Mouse (Mus musculus): ENCODE measurements around the gene Wdfy4.

Wdfy4 gene

DNA sequence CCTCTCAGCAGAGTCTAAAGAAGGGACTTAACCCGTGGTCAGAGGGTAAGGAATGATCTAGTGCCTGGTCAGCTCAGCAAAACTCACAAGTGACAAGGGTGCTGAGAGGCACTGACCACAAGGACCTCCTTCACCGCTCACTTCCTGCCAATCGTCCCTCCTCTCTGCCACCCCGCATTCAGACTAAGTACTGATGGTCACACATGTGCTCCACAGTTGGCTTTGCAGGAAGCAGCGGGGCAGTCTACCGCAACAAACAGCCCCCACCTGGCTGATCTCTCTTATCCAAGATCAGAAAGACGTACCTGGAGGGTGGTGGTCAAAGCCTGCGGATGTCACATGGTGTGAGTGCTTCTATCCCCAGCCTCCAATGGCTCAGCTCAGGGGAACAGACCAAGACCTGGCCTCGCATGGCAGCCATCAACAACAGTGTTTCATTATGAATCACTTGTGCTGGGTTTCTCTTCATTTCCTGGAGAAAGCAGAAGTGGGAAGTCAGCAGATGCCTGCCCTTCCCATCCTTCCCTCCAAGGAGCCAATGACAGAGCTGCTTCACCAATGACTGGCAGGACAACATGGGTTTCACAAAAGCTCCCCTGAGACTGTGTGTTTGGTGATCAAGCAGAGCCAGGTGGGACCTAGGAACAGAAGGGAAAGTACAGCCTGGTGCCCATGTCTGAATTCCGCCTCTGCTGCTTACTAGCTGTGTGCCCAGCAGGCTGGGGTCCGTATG, at the start of gene Wdfy4:
Gene Wdfy4 (minus strand): TSS at position 441 of the 733 bp plus-strand sequence.
- no peak for DNase-seq (ENCODE audit: low spot score)

DNA sequence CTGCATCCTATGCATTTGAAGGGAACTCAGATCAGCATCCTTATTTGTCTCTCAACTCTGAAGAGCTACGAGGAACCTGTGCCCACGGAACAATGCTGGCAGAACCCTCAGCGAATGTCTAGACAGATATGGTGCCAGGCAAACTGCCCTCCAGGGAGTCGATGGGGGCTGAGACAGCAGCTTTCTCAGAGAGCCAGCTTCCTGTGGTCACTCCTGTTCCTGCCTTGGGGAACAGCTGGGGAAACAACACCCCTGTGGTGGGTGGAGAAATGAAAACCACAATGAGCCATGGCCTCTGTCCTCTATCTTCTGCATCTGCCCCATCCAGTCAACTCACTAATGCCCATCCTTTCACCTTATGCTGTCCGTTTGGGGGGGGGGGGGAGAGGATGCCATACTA, 46.7 kb upstream of the Wdfy4 start:
- no peak for DNase-seq (ENCODE audit: low spot score)

DNA sequence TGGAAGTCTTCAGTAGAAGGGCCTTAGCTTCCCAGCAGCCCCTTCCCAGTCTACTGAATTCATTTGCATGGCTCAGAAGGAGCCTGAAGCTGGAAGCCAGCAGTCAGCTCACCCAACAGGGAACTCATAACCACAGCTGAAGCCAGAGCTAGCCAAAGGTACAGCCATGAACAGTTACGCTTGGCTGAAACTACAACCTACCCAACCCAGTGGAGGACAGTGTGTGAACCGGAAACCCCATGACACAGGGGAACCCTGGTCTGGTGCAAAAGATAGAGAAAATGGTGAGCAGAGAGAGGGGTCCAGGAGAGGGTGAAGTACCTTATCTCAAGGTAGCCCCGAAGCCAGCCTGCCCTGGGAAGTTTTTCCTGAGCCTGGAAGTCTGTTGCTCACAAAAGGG, 46.0 kb upstream of the Wdfy4 start:
- no peak for DNase-seq (ENCODE audit: low spot score)

DNA sequence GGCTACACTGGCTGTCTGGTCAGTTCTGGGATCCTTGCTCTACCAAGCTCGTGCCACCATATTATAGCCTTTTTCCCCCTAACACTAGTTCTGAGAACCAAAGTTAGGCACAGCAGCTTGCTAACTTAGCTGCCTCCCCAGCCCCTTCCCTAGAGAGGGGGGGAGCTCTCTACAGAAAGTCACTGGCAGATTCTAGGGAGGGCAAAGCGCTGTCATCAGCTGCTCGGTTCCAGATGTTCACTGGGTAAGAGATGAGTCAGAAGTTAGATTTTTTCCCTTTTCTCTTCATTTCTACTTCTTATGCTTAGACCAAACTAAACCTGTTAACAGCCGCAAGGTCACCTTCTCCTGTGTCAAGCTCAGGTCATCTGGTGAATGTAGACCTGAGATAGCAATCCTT, 45.4 kb upstream of the Wdfy4 start:
- DNase-seq (ENCODE audit: low spot score): no peak

DNA sequence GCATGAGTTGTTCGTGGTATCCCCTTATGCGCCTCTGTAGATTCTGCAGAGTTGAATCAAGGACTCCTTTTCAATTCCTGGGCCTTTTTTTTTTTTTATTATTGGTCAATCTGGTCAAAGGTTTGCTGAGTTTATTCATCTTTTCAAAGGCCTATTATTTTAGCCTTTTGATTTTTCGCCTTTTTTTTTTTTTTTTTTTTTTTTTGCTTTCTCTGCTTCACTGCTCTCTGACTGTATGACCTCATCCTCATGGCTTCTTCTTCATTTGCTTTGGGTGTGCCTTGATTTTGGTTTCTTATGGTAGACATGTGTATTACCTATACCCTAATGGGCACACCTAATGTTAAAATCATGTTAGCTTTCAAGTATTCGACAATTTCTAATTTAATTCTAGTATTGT, 39.9 kb upstream of the Wdfy4 start:
- no peak for DNase-seq (ENCODE audit: low spot score)

DNA sequence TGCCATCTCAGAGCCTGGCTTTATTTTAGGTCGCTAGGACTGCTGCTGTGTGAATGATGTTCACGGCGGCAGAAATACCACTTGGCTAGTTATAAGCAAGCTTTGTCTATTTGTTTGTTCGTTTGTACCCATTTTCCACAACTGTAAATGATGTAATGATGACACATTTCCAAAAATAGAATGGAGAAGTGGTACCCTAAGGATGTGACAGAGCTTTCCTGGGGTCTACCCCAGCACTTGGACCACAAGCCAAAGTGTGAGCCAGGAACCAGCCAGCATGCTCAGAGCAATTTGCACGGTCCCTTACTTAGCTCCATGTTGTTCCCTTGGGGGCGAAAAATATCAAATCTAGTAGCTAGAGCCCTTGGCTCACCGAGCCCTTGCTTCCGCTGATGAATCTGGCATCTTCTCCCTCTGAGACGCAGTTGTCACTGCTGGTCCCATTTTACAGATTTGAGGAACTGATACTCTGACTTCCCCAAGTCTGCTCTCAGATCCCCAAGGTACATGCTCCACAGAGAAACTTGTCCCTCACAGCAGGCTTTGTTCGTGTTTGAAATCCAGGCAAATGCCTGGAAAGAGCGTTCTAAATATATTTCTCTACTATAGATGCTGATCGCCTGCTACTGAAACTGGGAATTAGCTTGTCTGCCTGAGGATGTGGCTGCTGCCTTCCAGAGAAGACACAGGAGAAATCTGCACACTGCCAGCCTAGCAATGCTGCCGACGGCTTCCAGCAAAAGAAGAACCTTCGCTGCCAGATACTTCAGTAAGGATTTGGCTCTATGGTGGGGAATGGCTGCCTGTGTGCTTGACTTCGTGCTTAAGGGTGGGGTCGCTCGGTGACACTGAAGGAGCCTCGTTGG, 31.3 kb upstream of the Wdfy4 start:
- no peak for DNase-seq (ENCODE audit: low spot score)

DNA sequence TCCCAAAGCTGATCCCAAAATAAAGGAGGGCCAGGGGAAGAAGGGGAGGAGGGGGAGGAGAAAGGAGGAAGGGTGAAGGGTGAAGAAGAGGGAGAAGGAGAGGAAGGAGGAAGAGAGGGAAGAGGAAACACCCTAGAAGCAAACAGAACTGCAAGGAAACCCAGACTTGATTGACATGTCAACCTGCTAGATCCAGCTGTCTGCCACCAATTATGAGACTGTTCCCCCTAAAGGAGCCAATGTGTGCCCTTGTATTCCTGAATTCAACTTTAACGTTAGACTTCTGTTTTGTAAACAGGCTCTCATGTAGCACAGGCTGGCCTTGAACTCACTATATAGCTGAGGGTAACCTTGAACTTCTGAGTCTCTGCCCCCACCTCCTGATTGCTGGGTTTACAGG, 29.9 kb upstream of the Wdfy4 start:
- DNase-seq (ENCODE audit: low spot score): no peak

DNA sequence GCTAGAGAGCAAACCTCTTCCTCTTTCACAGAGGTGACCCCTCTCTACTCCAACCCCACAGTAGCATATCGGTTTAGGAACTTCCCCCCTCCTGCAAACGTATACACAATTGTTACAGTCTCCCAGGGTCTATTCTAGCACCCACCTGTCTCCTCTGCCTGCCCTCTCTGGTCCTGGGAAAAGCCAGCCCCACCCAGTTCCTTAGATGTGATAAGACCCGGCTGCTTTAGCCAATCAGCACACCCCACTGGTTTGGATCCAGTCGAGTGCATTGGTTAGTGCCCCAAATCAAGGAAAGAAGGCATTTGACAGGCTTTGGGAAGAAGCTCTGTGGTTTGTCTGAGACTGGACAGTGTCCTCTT, 29.4 kb upstream of the Wdfy4 start:
- no peak for DNase-seq (ENCODE audit: low spot score)

DNA sequence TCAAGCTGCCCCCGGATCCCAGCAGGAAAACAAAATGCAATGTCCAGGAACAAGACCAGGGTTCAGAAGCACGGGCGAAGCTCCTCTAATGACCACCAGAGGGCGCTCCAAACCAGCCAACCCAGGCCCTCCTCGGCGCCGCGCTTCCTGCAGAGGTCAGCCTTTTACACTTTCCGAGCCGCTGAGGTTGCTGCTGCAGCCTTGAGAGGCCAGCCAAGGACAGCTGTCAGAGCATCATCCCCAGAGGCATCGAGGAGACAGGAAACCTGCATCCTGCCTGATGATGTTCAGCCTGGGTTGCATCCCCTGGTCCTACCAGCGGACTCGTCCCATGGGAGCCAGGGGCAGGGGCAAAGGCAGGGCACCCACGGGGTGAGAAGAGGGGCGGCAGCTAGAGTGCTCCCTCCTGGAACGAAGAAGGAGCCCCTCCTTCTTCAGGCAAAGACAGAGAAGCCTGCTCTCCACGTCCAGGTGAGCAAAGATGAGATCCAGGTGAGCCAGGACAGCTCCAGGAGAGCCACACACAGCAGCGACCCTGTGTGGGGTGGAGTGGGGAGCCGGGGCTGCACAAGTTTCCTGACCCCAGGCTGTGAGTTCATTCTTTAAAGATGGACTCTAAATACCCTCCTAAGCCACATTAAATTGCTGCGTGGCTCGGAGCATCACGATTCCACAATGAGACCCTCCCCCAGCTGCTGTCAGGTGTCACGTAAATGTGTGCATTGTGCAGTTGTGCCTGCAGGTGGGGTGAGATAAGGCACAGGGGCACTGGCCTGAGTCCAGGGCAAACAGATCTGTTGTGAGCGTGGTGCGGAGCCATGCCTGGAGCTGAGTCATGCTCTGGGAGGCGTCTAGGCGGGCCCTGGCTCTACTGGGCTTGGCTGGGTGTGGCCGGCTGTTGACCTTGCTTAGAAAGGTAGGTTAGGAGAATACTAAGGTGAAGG, 28.8 kb upstream of the Wdfy4 start, which contains the start of gene Arhgap22:
Gene Arhgap22 (plus strand): TSS at position 204 of the 944 bp plus-strand sequence.
- peak; percentile 86 for DNase-seq (ENCODE audit: low spot score)

DNA sequence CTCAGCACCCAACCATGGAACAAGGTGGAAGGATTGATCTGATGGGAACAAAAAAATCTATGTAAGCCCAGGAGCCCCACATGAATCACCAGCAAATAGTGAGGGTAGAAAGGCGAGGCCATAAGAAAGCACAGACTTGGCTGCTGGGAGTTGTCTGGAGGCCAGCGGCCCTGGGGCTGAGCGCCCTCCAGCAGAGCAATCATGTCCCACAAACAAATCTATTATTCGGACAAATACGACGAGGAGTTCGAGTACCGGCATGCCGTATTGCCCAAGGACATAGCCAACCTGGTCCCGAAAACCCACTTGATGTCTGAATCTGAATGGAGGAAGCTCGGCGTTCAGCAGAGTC, 27.6 kb upstream of the Wdfy4 start:
- no peak for DNase-seq (ENCODE audit: low spot score)

DNA sequence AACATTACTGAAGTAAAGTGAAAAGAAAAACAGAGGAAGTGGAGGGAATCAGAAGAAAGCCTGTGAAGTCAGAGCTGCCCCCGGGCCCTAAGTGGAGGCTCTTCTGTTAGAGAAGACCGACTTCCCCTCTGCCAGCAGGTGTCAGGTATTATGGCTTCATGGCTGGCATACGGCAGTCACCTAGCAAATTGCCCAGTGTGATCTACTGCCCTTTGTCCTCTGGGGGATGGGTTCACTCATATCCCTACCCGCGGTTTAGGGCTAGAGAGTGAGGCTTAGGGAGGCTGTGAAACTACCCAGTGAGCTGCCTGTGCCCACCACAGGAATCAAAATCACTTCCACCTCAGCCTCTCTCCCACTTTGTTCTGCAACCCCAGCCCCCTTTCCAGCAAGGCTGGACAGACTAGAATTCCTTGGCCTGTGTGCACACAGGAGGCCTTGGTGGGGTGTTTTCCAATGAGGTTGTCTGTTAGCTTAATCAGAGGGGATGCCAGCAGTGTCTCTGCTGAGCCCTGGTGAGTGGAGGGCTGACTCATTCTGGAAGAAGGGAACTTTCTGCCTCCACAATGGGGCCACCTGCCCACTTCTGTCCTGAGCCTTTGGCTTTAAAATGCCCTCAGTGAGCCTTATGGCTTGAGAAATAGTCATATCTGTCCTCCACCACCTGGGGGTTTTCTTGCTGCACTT, 27.1 kb upstream of the Wdfy4 start:
- no peak for DNase-seq (ENCODE audit: low spot score)

DNA sequence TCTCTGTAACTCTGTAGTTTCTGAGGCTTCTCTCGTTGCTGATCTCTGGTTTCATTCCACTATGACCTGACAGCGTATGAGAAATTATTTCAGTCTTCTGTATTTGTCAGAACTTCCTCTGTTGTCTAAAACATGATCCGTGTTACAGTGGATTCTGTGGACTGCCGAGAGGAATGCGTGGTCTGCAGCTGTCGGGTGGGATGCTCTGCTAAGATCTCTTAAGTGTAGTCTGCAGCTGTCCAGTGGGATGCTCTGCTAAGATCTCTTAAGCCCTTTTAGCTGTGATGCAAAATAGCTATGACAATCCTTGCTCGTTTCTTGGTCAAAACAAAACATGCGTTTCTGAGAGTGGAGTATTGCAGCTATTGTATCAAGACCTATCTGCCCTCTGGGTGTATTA, 25.5 kb upstream of the Wdfy4 start:
- no peak for DNase-seq (ENCODE audit: low spot score)

DNA sequence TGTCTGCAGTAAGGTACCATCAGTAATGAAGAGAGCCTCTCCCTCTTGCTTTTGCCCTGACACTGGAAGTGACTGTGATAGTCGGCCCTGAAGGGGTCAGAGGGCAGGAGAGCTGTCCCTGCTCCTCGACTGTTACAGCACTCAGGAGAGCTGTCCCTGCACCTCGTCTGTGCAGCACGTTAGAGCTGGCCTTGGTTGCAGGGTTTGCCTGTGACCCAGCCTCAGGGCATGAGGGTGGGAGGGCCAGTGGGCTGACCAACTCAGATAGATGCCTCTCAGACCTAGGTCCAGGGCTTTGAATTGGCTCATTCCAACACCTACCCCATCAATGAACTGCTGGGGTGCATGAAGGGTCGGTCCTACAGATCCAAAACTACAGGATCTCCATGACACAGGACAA, 23.0 kb upstream of the Wdfy4 start:
- DNase-seq (ENCODE audit: low spot score): no peak

DNA sequence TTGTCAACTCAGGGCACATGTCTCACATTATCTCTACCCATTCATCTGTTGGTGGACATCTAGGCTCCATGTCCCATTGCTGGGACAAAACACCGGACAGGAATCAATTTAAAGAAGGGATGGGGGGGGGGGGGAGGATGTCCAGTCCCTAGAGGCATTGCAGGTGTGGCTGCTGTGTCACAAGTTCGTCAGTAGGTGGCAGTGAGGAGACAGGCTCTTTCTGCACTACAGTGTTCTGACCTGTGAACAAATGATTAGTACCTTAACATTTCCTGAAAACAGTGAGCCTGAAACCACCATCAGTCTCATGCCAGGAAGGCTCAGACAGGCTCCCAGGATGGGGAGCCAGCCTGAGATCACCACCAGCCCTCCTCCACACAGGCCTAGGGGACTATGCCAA, 21.7 kb upstream of the Wdfy4 start:
- no peak for DNase-seq (ENCODE audit: low spot score)

DNA sequence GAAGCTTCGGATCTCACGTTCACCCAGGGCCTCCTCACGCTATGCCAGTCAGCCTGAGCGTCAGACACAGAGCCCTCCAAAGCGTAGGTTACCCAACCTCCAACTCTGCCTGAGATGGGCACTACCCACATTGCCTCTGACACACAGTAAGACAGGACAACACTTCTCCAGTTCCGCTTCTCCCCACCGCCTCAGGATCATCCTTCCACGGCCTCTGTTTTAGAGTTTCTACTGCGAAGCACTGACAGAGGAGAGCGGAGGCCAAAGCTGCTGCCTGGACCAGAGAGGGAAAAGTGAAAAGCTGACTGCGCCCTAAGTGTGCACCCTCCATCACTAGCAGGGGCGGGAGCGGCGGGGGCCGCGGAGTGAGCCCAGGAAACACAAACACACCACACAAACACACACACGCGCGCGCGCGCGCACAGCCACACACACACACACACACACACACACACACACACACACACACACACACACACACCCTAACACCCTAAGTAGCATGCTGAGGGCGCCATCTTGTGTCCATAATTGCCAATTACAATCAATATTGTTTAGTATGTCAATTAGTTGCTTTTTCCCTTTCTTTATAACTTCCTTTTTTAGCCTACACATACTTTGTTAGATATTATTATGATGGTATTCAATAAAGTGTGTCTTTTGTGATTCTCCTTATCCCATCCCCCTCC, 20.1 kb upstream of the Wdfy4 start:
- DNase-seq (ENCODE audit: low spot score): no peak

DNA sequence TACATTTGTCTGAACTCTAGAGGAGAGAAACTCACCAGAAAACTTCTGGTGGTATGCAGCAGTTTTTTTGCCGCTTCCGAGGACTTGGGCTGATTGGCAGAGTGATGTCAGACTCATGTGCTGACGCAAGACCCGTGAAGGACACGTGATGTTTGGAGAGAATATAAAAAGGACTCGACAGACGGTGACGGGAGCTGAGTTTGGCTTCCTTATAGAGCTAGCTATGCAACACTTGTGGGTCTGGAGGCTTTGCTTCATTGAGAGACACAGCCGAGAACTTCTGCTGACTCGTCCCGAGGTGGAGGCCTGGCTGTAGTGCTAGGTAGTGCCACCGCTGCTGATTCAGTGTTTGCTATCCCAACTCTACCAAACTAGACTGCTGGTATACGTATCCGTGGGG, 18.5 kb upstream of the Wdfy4 start:
- no peak for DNase-seq (ENCODE audit: low spot score)

DNA sequence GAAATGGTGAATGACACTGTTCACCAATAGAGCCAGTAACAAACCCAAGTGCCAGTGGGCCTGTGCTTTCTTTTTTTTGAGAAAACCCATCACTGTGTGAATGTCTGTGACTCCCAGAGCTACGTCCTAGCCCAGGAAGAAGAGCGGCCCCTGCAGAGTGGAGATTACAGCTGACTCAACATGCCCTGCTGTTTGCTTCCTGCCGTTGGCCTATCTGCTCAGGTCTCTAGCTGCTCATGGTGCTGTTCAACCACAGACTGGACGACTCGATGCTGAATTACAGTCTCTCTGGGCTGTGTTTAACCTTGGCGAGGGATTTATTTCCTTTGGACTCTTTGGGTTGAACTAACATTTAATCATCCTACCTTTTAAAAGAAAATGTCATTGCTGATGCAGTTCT, 17.6 kb upstream of the Wdfy4 start:
- no peak for DNase-seq (ENCODE audit: low spot score)

DNA sequence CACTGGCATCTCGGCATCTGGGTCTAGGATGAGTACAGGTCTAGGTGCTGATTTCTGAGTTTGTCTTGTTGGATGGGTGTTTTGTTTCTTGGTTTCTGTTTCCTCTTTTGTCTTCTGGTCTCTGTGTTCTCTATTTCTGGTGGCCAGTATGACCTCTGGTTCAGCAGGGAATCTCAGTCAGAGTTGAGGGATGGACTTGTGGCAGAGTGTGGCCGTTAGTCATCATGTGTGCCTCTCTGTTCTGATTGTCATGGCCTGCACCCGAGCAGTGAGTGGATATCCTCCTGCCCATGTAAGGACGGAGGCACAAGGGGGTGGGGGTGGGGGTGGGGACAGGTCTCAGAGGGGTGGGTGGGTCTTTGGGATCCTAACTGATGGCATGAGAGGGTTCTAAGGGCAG, 16.9 kb upstream of the Wdfy4 start:
- DNase-seq (ENCODE audit: low spot score): no peak

DNA sequence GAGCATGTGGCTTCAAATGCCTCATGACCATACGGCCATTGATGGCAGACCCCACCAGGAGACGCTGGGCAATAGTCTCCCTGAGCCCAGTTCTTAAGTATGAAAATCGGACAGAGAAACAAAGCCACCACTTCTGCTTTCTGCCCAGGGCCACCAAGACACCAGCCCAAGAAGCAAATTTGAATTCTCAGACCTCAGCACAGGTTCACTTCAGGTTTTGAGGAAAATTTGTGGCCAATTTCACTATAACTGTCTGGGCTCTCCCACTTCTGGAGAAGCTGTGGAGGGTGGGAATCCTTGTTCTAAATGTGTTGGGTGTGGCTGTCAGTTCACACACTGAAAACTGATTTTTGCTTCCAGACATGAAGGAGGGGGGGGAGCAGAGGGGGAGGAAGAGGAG, 8.9 kb upstream of the Wdfy4 start:
- no peak for DNase-seq (ENCODE audit: low spot score)

DNA sequence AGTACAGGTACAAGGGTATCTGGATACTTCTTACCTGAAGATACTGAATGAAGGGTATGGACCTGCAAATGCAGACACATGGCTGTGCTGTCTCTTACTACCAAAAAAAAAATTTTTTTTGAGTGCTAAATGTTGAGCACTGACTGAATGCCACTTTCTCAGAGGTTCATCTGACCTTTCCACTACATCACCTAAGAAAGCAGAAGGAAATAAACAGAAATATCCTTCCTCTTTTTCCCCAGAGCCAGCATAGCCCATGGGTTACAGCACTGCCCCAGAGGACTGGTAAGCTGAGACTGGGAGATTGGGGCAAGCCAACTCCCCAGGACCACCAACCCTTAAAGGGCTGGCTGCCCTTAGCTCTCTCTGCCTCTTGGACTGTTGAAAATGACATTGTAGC, 8.5 kb upstream of the Wdfy4 start:
- no peak for DNase-seq (ENCODE audit: low spot score)

DNA sequence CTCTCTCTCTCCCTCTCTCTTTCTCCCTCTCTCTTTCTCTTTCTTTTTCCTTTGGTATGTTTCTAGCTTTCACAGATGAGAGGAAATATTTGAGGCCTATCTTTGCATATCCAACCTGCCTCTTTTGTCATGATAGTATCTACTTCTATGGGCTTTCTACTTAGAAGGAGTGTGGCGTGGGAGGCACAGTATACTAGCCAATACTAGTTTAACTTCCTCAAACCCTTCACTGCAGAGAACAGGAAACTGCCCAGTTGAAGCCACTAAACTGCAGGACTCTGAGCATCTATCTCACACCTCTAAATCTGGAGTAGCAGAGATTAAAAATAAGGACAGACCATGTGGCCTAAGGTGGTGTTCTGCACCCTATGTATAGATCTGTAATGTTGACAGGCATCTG, 5.3 kb upstream of the Wdfy4 start:
- no peak for DNase-seq (ENCODE audit: low spot score)

All from ovary, postnatal 14 days (tissue).